Mouse (Mus musculus): ENCODE data around the gene Abhd18.
"Not testable (repeated sequence)": the region's sequence is repeated elsewhere in the genome, so short reads cannot be mapped to it uniquely, and the experiment has no call there.

The Abhd18 gene

DNA sequence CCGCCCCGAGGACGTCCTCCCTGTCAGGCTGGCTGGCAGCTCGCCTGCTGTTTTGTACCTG is at the start of gene Abhd18:
Gene Abhd18, plus strand, starts transcription at position 14 of the 61 bp plus-strand sequence.
- DNase-seq (ENCODE audit: low read depth): not testable (repeated sequence)

DNA sequence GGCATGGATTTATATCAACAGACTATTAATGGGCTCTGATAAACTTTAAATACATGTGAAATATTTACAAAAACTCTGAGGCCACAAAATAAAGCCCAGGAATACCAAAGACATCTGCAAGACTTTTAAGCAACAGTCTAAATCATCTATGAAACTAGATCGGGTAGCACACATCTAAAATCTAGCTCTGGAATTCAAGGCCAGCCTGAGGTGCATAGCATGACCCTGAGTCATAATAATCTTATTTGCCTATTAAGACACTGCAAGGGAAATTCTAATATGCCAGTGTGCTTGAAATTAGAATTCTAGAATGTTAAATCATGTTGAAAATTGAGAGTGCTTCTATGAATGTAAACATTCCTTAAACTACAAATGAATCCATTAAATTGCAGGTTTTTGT is 48.7 kb upstream of the Abhd18 start:
- no peak for DNase-seq (ENCODE audit: low read depth)

DNA sequence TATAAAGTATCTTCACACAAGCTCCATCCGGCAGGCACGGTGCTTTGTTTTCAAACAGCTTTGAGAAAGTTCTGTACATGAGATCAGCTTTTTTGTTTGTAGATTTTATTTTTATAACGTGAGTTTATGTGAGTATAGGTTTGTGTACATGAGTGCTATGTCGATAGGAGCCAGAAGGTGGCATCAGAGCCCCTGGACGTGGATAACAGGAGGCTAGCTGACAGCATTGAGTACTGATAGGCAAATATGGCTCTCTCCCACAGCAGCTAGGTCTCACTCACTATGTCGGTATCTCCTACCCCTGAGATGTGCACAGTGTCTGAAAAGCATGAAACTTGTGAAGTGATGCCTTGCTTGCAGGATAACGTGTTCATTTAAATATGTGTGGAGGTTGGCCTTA is 48.3 kb upstream of the Abhd18 start:
- DNase-seq (ENCODE audit: low read depth): peak; percentile 83

GRCm38 (mm10) chr3:40799530-40800372 is 47.0 kb upstream of the Abhd18 start, which contains the start of gene Plk4:
Gene Plk4, plus strand, starts transcription at chr3:40800019.
- DNase-seq (ENCODE audit: low read depth): peak; percentile 98

DNA sequence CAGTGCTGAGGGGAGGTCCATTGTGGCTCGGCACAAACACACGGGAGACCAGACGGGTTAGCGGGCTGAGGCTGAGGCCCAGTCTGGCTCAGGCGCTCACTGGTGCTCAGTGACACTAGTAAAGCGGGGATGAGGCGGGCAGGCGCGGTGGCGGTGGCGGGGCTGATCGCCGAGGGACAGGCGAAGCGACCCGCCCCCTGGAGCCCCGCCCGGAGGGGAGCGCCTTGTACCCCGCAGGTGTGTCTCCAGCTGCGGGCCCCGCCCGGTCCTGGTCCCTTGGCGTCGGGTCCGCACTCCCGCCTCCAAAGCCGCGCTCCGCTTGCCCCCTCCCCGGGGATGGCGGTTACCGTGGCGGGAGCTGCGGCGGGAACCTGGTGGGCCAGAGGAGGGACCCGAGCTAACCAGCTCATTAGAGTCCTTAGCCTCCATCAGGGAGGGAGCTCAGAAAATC is 46.4 kb upstream of the Abhd18 start:
- DNase-seq (ENCODE audit: low read depth): no peak

DNA sequence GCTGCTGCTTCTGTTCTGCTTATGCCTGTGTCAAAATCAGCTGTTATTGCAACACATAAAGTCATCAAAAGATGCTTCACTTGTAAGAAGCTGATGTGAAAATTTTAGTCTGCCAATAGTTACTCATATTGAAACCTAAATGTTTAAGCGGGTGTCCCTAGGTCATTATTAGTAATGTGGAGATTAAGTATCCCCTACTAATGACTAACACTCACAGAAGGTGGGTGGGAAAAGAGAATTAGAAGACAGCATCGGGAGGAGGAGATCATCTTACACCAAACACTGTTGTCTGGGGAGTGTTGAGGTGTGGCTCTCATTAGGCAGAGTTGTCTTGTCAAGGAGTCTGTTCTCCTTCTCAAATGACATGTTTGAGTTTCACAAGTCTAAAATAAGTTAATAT is 39.9 kb upstream of the Abhd18 start:
- peak; percentile 37 for DNase-seq (ENCODE audit: low read depth)

DNA sequence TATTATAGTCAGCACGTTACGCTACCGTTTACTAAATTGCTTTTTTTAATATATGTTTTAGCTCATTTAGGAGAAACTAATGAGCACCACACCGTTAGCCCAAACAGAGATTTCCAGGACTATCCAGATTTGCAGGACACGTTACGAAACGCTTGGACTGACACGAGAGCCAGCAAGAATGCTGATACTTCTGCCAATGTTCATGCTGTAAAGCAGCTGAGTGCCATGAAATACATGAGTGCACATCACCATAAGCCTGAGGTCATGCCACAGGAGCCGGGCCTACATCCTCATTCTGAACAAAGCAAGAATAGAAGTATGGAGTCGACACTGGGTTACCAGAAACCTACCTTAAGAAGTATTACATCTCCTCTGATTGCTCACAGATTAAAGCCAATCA is 38.1 kb upstream of the Abhd18 start:
- no peak for DNase-seq (ENCODE audit: low read depth)

DNA sequence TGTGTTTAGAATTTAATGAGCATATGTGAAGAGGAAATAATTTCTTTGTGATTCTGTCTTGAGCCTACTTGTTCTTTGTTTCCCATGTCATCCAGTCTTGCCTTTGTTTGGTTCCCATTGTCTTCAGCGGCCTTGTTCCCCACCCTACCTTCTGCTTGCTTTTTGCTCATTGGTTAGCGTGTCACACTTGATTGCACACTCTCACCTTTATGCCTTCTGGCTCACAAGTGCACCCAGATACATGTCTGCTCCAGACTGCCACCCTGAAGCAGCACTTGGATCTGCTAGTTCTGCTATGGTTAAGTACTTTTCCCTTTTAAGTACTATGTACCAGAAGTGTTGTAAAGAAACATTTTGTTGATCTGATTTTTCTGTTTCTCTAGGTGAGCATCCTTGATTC is 36.9 kb upstream of the Abhd18 start:
- DNase-seq (ENCODE audit: low read depth): no peak

DNA sequence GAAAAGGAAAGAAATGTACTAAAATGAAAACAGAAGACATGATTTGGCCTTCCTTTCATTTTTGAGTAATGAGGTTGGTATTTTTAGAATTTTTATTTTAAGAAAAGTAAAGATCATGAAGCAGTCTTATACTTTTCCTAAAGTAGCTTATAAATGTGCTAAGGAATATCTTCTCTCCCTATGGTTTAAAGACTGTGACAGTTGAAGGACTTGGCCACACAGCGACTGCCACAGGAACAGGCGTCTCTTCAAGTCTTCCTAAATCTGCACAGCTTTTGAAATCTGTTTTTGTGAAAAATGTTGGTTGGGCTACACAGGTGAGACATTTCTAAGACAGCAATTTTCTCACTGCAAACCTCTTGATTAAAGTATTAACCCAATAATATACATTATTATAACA is 33.5 kb upstream of the Abhd18 start:
- no peak for DNase-seq (ENCODE audit: low read depth)

DNA sequence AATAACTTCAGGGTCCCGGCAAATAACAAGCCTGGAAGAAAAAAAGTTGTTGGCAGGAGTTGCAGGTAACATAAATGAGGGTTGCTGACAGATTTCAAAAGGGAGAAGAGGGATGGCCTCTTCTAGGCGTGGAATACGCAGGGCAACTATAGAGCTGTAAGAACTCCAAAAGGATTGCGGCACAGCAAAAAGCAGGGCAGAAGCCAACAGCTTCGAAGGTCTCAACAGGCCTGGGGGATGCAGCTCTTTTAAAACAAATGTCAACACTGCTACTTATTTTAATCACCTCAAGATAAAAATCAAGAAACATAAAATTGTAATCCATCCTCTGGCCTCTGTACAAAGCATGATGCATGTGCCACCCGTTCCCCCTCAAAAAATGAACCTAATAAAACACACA is 1.2 kb upstream of the Abhd18 start:
- peak; percentile 47 for DNase-seq (ENCODE audit: low read depth)

GRCm38 (mm10) chr3:40846473-40846956 is 255 bp upstream of the Abhd18 start, which contains the start of gene Mfsd8:
Gene Mfsd8, minus strand, starts transcription at chr3:40846886.
- DNase-seq (ENCODE audit: low read depth): peak; percentile 99

DNA sequence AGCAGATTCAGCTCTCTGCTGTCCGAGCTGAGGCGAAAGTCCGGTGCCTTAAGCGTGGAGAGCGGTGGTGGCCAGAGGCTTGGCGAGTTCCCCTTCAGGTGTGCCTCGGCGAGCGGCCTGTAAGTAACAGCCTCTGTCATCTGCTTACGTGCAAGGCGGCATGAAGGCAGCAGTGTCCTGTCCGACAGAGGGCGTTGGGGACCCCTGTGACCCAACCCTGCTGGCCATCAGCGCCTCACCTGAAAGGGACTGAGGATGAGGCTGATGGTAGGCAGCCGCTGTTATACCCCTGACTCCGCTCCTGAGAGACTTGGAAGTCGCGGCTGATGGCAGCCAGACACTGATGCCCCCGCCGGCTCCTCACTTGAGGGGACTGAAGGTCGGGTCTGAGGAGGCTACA is 248 bp downstream of the Abhd18 start:
- peak; percentile 49 for DNase-seq (ENCODE audit: low read depth)

DNA sequence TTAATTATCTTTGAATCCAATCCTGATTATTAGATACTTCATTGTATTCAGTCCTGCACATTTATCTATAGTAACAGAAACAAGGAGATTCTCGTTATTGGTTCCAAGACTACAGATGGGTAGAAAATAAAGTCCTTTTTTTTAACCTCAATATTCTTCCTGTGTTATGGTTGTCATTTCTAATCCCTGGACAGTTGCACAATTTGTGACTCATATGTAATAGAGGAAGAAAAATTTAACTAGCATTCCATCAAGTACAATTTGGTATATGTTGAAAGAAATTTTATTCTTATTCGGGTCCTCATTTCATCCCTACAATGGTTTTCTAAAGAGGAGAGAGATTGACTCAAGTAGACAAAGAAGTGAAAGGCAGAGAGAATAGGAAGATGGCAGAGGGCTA is 1.2 kb downstream of the Abhd18 start:
- peak; percentile 64 for DNase-seq (ENCODE audit: low read depth)

GRCm38 (mm10) chr3:40853123-40853738 is 6.5 kb downstream of the Abhd18 start:
- DNase-seq (ENCODE audit: low read depth): not testable (repeated sequence)

GRCm38 (mm10) chr3:40893816-40894258 is 47.1 kb downstream of the Abhd18 start:
- DNase-seq (ENCODE audit: low read depth): peak; percentile 99

DNA sequence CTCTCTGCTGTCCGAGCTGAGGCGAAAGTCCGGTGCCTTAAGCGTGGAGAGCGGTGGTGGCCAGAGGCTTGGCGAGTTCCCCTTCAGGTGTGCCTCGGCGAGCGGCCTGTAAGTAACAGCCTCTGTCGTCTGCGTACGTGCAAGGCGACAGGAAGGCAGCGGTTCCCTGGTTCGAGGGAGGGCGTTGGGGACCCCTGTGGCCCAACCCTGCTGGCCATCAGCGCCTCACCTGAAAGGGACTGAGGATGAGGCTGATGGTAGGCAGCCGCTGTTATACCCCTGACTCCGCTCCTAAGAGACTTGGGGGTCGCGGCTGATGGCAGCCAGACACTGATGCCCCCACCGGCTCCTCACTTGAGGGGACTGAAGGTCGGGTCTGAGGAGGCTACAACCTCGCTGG is 47.6 kb downstream of the Abhd18 start:
- peak; percentile 44 for DNase-seq (ENCODE audit: low read depth)

GRCm38 (mm10) chr3:40902443-40902842 is 55.7 kb downstream of the Abhd18 start, which contains the start of gene 1700034I23Rik:
Gene 1700034I23Rik, minus strand, starts transcription at chr3:40902543.
- not testable (repeated sequence) for DNase-seq (ENCODE audit: low read depth)

- DNase-seq (ENCODE audit: low read depth): no peak
These were observed 91.4 kb downstream of the Abhd18 start for GRCm38 (mm10) chr3:40938189-40938588.

- DNase-seq (ENCODE audit: low read depth): no peak
These were observed 91.8 kb downstream of the Abhd18 start for GRCm38 (mm10) chr3:40938592-40938991.

- DNase-seq (ENCODE audit: low read depth): no peak
These were observed 92.2 kb downstream of the Abhd18 start for GRCm38 (mm10) chr3:40939019-40939418.

- DNase-seq (ENCODE audit: low read depth): peak; percentile 99
These were observed 102.6 kb downstream of the Abhd18 start, which contains the start of gene Larp1b for GRCm38 (mm10) chr3:40949170-40949902. Gene Larp1b, plus strand, starts transcription at chr3:40949828.

DNA sequence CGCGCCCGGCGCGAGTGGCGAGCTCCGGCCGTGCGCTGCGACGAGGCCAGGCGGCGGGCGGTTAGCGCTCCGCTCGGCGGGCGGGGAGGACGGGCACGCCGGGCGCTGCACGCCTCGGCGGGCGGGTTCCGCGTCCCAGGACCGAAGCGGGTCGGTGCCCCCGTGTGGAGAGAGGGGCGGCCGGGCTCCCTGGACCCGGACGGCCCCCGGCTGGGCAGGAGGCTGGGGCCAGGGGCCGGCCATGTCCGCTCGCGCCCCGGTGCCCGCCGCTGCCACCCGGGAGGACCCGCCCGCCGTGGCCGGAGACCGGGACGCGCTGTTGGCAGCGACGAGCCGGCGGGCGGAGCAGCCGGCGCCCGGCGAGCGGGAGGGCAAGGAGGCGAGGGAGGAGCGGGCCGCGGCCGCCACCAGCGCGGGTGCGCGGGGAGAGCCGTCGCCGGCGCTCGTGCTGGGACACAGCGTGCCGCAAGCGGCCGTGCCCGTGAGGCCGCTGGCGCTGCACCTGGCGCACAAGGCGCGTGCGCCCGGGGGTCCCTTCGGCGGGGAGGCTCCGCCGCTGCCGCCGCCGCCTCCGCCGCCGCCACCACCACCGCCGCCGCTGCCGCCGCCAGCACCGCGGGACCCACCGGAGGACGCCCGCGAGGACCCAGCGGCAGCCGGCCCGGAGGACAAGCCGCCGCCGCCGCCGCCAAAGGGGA is 103.3 kb downstream of the Abhd18 start:
- no peak for DNase-seq (ENCODE audit: low read depth)

Measured in 416B (cell line).